Mouse (Mus musculus): ENCODE measurements around the gene Cep57l1.

GRCm38 (mm10) chr10:41826526-41827116, 16.9 kb upstream of the Cep57l1 start:
- no peak for TF ChIP-seq POLR2A (IDR thresholded peaks at IDR 0.05; ENCODE audit: insufficient read depth, low read length)
- TF ChIP-seq EP300 (IDR thresholded peaks at IDR 0.05; ENCODE audit: insufficient read depth, low read depth, low read length) = no peak
